ENCODE assay signal across 11 mouse cellular contexts in the genomic region with DNA sequence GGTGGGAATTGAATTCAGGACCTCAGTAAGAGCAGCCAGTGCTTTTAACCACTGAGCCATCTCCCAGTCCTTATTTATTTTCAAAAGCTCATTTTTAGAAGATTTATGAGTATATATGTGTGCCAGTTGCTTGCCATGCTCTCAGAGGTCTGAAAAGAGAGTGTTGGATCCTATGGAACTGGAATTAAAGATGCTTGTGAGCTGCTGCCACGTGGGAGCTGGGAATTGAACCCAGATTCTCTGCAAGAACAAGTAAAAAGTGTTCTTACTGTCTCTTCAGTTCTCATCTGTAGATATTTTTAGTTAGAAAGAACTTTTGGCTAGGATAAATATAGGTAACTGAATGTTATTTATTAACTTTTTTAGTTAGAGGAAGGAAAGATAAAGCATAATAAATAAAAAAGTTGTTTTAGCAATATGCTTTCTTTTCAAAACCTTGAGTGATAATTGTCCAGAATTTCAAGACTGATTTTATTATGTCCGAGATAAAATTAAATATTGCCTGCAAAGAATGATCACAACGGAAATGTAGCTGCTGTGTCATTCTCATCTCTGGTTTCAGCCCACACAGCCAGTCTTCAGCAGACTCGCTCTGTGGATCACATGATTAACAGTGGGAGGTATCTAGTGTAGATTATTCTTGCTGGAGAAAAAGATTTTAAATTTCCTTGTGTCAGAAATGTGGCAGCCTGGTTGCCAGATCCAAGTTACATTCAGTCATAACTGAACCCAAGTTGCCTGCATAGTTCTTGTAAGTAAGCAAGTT. TPM values are rescaled to one million over a fixed set of nuclear protein-coding genes. Genes with fewer than 3 reads are reported as not detected.
DNase-seq lines count a peak whose midpoint lies in the region; ATAC-seq and TF ChIP-seq lines count a peak whose summit lies in the region.
"Had no signal": no experiment of that assay in that cellular context is flagged by ENCODE, and none has a peak within 500 bp of the region (broad histone marks: within the 10 kb centered on the region; RNA-seq: fewer than 3 reads in every experiment).

No protein-coding gene starts in this region.

- WGBS in heart, embryonic 15.5 days = 56% methylated on average over 4 of the region's 4 CpGs

- H3K9ac ChIP-seq in heart, embryonic 15.5 days = no peak overlapping the region
- H3K9ac ChIP-seq: limb, embryonic 12.5 days; neural tube, embryonic 13.5 days had no signal

- no peak for TF ChIP-seq POLR2A in embryonic fibroblast, embryonic 13.5 days (IDR thresholded peaks at IDR 0.05; ENCODE audit: low read depth, low read length)

- no peak for DNase-seq in heart, postnatal 25 days (ENCODE audit: low spot score)
- peak; percentile 73 for DNase-seq in 3T3-L1 (ENCODE audit: low read depth, low spot score)
- DNase-seq in Muller cell, postnatal 12 days (ENCODE audit: inconsistent ontology term) = no peak
- DNase-seq in adrenal gland, postnatal 36 days = no peak
- no peak for DNase-seq in embryo, embryonic 11 days
- DNase-seq: kidney, postnatal 4 days had no signal

- H3K4me3 ChIP-seq in heart, embryonic 15.5 days = no peak overlapping the region
- no peak overlapping the region for H3K4me3 ChIP-seq in embryonic fibroblast, embryonic 13.5 days (ENCODE audit: insufficient read depth, low read length)
- H3K4me3 ChIP-seq: limb, embryonic 12.5 days; neural tube, embryonic 13.5 days had no signal

- ATAC-seq in heart, embryonic 15.5 days (replicated peaks; ENCODE audit: insufficient number of reproducible peaks, insufficient read depth, low FRiP score, low read depth) = no peak
- ATAC-seq in CD4-positive, CD25-positive, alpha-beta regulatory T cell, adult 4 months = peak; percentile 39

- H3K4me2 ChIP-seq in heart, embryonic 15.5 days = no peak overlapping the region
- H3K4me2 ChIP-seq: limb, embryonic 12.5 days; neural tube, embryonic 13.5 days had no signal

- H3K36me3 ChIP-seq in heart, embryonic 15.5 days = no peaks in the 10 kb centered on the region
- H3K36me3 ChIP-seq: limb, embryonic 12.5 days; neural tube, embryonic 13.5 days had no signal

- no peak for TF ChIP-seq CTCF in embryonic fibroblast, embryonic 13.5 days (IDR thresholded peaks at IDR 0.05; ENCODE audit: borderline replicate concordance, insufficient read depth, low read length)

- intact Hi-C loops in heart, postnatal 25 days (cut with DNase I) = no loop called here

- H3K27ac ChIP-seq in heart, embryonic 15.5 days = peak overlapping the region; percentile 31
- H3K27ac ChIP-seq in embryonic fibroblast, embryonic 13.5 days (ENCODE audit: insufficient read depth, low read length) = peak overlapping the region; percentile 81
- H3K27ac ChIP-seq: limb, embryonic 12.5 days; neural tube, embryonic 13.5 days had no signal

- no peaks in the 10 kb centered on the region for H3K27me3 ChIP-seq in heart, embryonic 15.5 days
- H3K27me3 ChIP-seq: limb, embryonic 12.5 days; neural tube, embryonic 13.5 days had no signal

- H3K4me1 ChIP-seq in heart, embryonic 15.5 days (replicated peaks) = peaks cover 12% of the 10 kb centered on the region
- H3K4me1 ChIP-seq in embryonic fibroblast, embryonic 13.5 days (ENCODE audit: control insufficient read depth, insufficient read depth, low read length) = peaks cover 7% of the 10 kb centered on the region; the same call in 1 of the 2 replicates
- H3K4me1 ChIP-seq: limb, embryonic 12.5 days had no signal

- H3K9me3 ChIP-seq in heart, embryonic 15.5 days (replicated peaks) = no peaks in the 10 kb centered on the region
- H3K9me3 ChIP-seq: limb, embryonic 12.5 days; neural tube, embryonic 13.5 days had no signal

RNA-seq across cellular contexts. Expression of gene Map4, which starts 37.3 kb away (rescaled TPM):
- 77.6 and 88.1 TPM in 2 replicates for polyA plus RNA-seq in heart, embryonic 15.5 days (2015; fragmentation: Nextera tagmentation; extraction: Ambion mirVana)
- total RNA-seq in heart, postnatal 25 days (2021) = 100 to 1,000 TPM; 283 TPM
- 10 to 100 TPM; 36.8 to 41.0 TPM for polyA plus RNA-seq in CD4-positive, CD25-positive, alpha-beta regulatory T cell, adult 4 months (2017; shearing (Covaris generic))
- 220 and 222 TPM in 2 replicates for polyA plus RNA-seq in embryonic fibroblast, embryonic 13.5 days (2011; ENCODE audit: insufficient read length, low read depth, missing spikeins)
- 10 to 100 TPM; 75.6 to 96.8 TPM for total RNA-seq in adrenal gland, postnatal 36 days (2021)
